Mouse (Mus musculus): ENCODE results near the gene 4930579G24Rik. TPM values are rescaled to one million over a fixed set of nuclear protein-coding genes. Genes with fewer than 3 reads are reported as not detected.

The 4930579G24Rik gene
- polyA plus RNA-seq, 1 experiment from 2014 or later: 25.1 TPM

- Histone ChIP-seq H3K27me3 (ENCODE audit: insufficient read depth, poor library complexity, severe bottlenecking) (no peaks in the 10 kb centered on the region), H3K4me1 (no peaks in the 10 kb centered on the region), H3K27ac (no peak overlapping the region), H3K9me3 (no peaks in the 10 kb centered on the region), H3K36me3 (no peaks in the 10 kb centered on the region), H3K4me3 (no peak overlapping the region)
- no peak for DNase-seq (ENCODE audit: low spot score)
- 87% methylated on average over 6 of the region's 6 CpGs for WGBS
Observed at GRCm38 (mm10) chr3:79652129-79652528, 23.2 kb downstream of the 4930579G24Rik start.

- Histone ChIP-seq H3K36me3 (no peaks in the 10 kb centered on the region), H3K9me3 (no peaks in the 10 kb centered on the region), H3K27me3 (ENCODE audit: insufficient read depth, poor library complexity, severe bottlenecking) (no peaks in the 10 kb centered on the region), H3K27ac (no peak overlapping the region), H3K4me1 (no peaks in the 10 kb centered on the region), H3K4me3 (no peak overlapping the region)
- no peak for DNase-seq (ENCODE audit: low spot score)
- WGBS: 67% methylated on average over 5 of the region's 5 CpGs
Observed at GRCm38 (mm10) chr3:79656682-79657081, 27.8 kb downstream of the 4930579G24Rik start.

DNA sequence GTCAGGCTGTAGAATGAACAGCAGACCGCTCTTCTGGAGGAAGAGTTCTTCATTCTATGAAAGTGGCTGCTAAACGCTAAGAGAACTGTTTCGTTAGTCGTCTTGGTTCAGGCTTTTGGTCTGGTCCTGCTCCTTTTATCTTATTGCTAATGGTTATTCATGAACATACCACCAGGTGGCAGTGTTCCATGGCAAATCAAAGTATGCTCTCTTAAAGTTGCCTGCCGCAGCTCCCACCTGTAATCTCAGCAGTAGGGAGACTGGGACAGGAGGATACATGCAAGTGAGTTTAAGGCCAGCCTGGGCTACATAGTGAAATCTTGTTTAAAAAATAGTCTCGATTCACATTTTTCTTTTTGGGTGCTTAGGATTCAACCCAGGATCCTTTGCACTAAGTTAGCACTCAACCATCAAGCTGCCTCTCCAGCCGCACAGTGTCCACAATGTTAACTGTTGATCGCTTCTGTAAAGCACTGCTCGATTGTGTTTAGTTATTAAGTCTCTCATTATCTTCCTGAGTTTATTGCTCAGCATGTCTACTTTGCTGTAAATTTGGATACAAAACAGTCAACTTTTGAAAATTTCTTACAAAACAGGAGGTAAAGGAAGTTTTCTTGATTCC lies 36.0 kb downstream of the 4930579G24Rik start:
- H3K4me3 ChIP-seq: no peak overlapping the region
- WGBS: 38% methylated on average over 9 of the region's 9 CpGs
- H3K27me3 ChIP-seq (ENCODE audit: insufficient read depth, poor library complexity, severe bottlenecking): 0 out of 2 replicates have a peak, but pooled peaks cover 4% of the 10 kb centered on the region
- H3K36me3 ChIP-seq: no peaks in the 10 kb centered on the region
- H3K9me3 ChIP-seq: no peaks in the 10 kb centered on the region
- no peaks in the 10 kb centered on the region for H3K4me1 ChIP-seq
- no peak overlapping the region for H3K27ac ChIP-seq
- no peak for DNase-seq (ENCODE audit: low spot score)

- WGBS: 84% methylated on average over 7 of the region's 7 CpGs
- Histone ChIP-seq H3K36me3 (no peaks in the 10 kb centered on the region), H3K4me1 (no peaks in the 10 kb centered on the region), H3K9me3 (no peaks in the 10 kb centered on the region), H3K4me3 (no peak overlapping the region), H3K27ac (no peak overlapping the region), H3K27me3 (ENCODE audit: insufficient read depth, poor library complexity, severe bottlenecking) (no peaks in the 10 kb centered on the region)
- DNase-seq (ENCODE audit: low spot score): no peak
Observed at GRCm38 (mm10) chr3:79670556-79670955, 41.7 kb downstream of the 4930579G24Rik start.

- Histone ChIP-seq H3K4me1 (no peaks in the 10 kb centered on the region), H3K9me3 (no peaks in the 10 kb centered on the region), H3K36me3 (no peaks in the 10 kb centered on the region), H3K27ac (no peak overlapping the region), H3K4me3 (no peak overlapping the region), H3K27me3 (ENCODE audit: insufficient read depth, poor library complexity, severe bottlenecking) (no peaks in the 10 kb centered on the region)
- no peak for DNase-seq (ENCODE audit: low spot score)
- 84% methylated on average over 16 of the region's 16 CpGs for WGBS
Observed at GRCm38 (mm10) chr3:79672188-79672587, 43.3 kb downstream of the 4930579G24Rik start.

DNA sequence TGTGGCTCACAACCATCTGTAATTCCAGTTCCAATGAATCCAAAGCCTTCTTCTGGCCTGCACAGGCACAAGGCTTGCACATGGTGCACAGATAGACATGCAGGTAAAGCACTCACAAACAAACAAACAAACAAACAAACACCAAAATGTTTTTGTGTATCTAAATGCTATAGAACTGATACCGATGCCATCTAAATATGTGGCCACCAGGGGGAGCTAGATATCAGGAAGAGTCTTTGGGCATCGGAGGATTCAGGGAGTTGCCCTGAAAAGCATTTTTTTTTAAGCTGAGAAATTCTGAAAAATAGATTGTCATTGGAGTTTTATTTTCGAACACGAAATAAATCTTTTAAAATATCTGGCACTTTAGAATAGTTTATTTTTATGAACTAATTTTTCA lies 44.2 kb downstream of the 4930579G24Rik start:
- H3K27ac ChIP-seq: no peak overlapping the region
- WGBS: 16% methylated on average over 4 of the region's 4 CpGs
- H3K36me3 ChIP-seq: no peaks in the 10 kb centered on the region
- no peaks in the 10 kb centered on the region for H3K9me3 ChIP-seq
- DNase-seq (ENCODE audit: low spot score): no peak
- H3K4me1 ChIP-seq: no peaks in the 10 kb centered on the region
- no peaks in the 10 kb centered on the region for H3K27me3 ChIP-seq (ENCODE audit: insufficient read depth, poor library complexity, severe bottlenecking)
- no peak overlapping the region for H3K4me3 ChIP-seq

DNA sequence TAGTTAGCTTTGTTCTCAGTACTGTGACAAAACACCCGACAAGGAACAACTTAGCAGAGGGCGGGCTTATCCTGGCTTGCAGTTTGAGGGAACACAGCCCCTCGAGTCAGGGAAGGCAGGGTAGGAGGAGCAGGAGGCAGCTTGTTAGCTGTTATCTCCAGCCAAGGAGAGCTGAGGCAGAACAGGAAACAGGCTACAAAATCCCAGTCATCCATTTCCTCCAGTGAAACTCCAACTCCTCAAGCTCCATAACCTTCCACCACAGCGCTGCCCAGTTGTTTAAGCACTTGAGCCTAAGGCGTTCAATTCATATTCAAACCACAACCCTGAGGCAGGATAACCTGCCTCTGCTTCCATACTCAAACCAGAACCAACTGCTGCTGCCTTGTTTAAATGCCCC lies 45.8 kb downstream of the 4930579G24Rik start:
- H3K9me3 ChIP-seq: no peaks in the 10 kb centered on the region
- no peaks in the 10 kb centered on the region for H3K36me3 ChIP-seq
- no peak overlapping the region for H3K27ac ChIP-seq
- no peak overlapping the region for H3K4me3 ChIP-seq
- 81% methylated on average over 5 of the region's 5 CpGs for WGBS
- no peak for DNase-seq (ENCODE audit: low spot score)
- no peaks in the 10 kb centered on the region for H3K27me3 ChIP-seq (ENCODE audit: insufficient read depth, poor library complexity, severe bottlenecking)
- H3K4me1 ChIP-seq: no peaks in the 10 kb centered on the region

DNA sequence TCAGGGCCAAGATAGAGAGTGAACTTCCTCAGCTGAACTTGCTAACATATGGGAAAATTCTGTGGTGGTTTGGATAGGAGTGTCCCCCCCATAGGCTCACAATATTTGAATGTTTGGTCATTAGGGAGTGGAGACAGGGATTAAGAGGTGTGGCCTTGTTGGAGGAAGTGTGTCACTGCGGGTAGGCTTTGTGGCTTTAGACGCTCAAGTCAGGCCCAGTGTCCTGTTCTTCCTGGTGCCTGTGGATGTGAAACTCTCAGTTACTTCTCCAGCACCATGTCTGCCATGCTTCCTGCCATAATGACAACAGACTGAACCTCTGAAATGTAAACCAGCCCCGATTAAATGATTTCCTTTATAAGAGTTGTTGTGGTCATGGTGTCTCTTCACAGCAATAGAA lies 47.5 kb downstream of the 4930579G24Rik start:
- Histone ChIP-seq H3K27ac (no peak overlapping the region), H3K9me3 (no peaks in the 10 kb centered on the region), H3K4me3 (no peak overlapping the region), H3K27me3 (ENCODE audit: insufficient read depth, poor library complexity, severe bottlenecking) (no peaks in the 10 kb centered on the region), H3K36me3 (no peaks in the 10 kb centered on the region), H3K4me1 (no peaks in the 10 kb centered on the region)
- WGBS: 88% methylated on average over 3 of the region's 3 CpGs
- DNase-seq (ENCODE audit: low spot score): no peak

Other genes starting within 250 kb of the 4930579G24Rik start
- gene Fnip2, start 61.3 kb upstream of the 4930579G24Rik start, polyA plus RNA-seq (2016; fragmentation: Nextera tagmentation; extraction: Ambion mirVana): 4.7 and 5.0 TPM in 2 replicates
- 145 and 186 TPM in 2 replicates for gene Ppid, start 37.7 kb upstream of the 4930579G24Rik start, polyA plus RNA-seq (2016; fragmentation: Nextera tagmentation; extraction: Ambion mirVana)
- 88.6 and 129 TPM in 2 replicates for gene Etfdh, start 421 bp downstream of the 4930579G24Rik start, polyA plus RNA-seq (2016; fragmentation: Nextera tagmentation; extraction: Ambion mirVana)
- gene Rxfp1, start 108.8 kb downstream of the 4930579G24Rik start, polyA plus RNA-seq (2016; fragmentation: Nextera tagmentation; extraction: Ambion mirVana): 2.8 and 6.0 TPM in 2 replicates
- gene Tmem144, start 223.7 kb downstream of the 4930579G24Rik start, polyA plus RNA-seq (2016; fragmentation: Nextera tagmentation; extraction: Ambion mirVana): 7.9 and 11.4 TPM in 2 replicates